Mouse (Mus musculus): Measurements from ENCODE around the gene Hagh.

Gene Hagh

DNA sequence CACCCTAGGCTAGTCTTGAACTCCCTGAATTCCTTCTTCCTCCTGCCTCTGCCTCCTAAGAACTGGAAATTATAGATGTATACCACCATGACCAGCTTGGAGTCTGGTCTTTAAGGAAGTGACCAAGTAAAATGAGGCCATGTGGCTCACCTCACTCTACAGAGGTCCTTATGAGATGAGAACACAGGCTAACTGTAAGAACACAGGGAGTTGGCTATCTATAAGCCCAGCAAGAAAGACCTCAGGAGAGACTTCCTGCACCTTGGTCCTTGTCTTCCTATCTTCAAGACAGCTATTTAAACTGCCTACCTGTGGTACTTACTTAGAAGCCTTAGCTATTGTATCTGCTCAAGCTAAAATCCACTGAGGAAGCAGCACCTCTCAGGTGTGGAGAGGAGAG, 74.0 kb downstream of the Hagh start:
- DNase-seq = no peak

Data from cerebellum, adult 11 months (tissue).